Mouse (Mus musculus) limb, embryonic 11.5 days (tissue): ENCODE data around the gene March9. TPM values are rescaled to one million over a fixed set of nuclear protein-coding genes. Genes with fewer than 3 reads are reported as not detected.
A peak's percentile ranks its signal among the peaks of the same experiment; 100 is the strongest.

ENCODE experiments used
- ATAC-seq: fragments of 200-750 bp; cut with Nextera tagmentation; 2 replicates; pipeline ENCODE4 v1.8.0; 2017; ENCODE audit warnings: low read depth; ENCODE audit not compliant: insufficient number of reproducible peaks, low FRiP score, low TSS enrichment
- DNase-seq: peaks from one replicate; pipeline ENCODE4 v3.0.0-alpha.2; 2015; ENCODE audit warnings: low spot score
- H3K27ac ChIP-seq: fragments of 300-500 bp; sonication (generic); replicated peaks from 2 replicates; pipeline ENCODE4 v1.5.1; 2014; ENCODE audit warnings: low read depth, mild to moderate bottlenecking, low read length
- H3K27me3 ChIP-seq: fragments of 300-500 bp; sonication (generic); 2 replicates; pipeline ENCODE4 v1.6.1; 2014; ENCODE audit warnings: mild to moderate bottlenecking, low read length, mixed read lengths; ENCODE audit not compliant: control insufficient read depth, insufficient read depth
- H3K36me3 ChIP-seq: fragments of 300-500 bp; sonication (generic); 2 replicates; pipeline ENCODE4 v1.6.1; 2014; ENCODE audit warnings: mild to moderate bottlenecking, low read length, moderate library complexity, mixed read lengths; ENCODE audit not compliant: control insufficient read depth, insufficient read depth
- H3K4me1 ChIP-seq: fragments of 300-500 bp; sonication (generic); 2 replicates; pipeline ENCODE4 v1.6.1; 2014; ENCODE audit warnings: low read length, mixed read lengths; ENCODE audit not compliant: control insufficient read depth, insufficient read depth
- H3K4me2 ChIP-seq: fragments of 300-500 bp; sonication (generic); 2 replicates; pipeline ENCODE4 v1.6.1; 2014; ENCODE audit warnings: low read depth, mild to moderate bottlenecking, moderate library complexity; ENCODE audit not compliant: severe bottlenecking
- H3K4me3 ChIP-seq: fragments of 300-500 bp; sonication (generic); 2 replicates; pipeline ENCODE4 v1.5.1; 2014; ENCODE audit warnings: low read depth, low read length
- H3K9ac ChIP-seq: fragments of 300-500 bp; sonication (generic); 2 replicates; pipeline ENCODE4 v1.6.1; 2014; ENCODE audit warnings: mild to moderate bottlenecking, low read length
- H3K9me3 ChIP-seq: fragments of 300-500 bp; sonication (generic); 2 replicates; pipeline ENCODE4 v1.6.1; 2016; ENCODE audit warnings: low read length; ENCODE audit not compliant: control insufficient read depth
- WGBS: fragments of 180-500 bp; shearing (Covaris S2); extraction: QIAGEN DNeasy Blood & Tissue Kit; methylation state at CpG from one replicate; pipeline ENCODE4 v1.1.7; 2014; 5-methylcytosine and 5-hydroxymethylcytosine counted together
- polyA plus RNA-seq: library from polyadenylated mRNA; unstranded; fragments of >200 nt; fragmentation: Nextera tagmentation; extraction: Ambion mirVana; gene quantifications from 2 replicates; pipeline ENCODE4 v1.2.1, GENCODE M21; 2014

Gene March9
- polyA plus RNA-seq, 1 experiment from 2014 or later = 1.6 TPM

DNA sequence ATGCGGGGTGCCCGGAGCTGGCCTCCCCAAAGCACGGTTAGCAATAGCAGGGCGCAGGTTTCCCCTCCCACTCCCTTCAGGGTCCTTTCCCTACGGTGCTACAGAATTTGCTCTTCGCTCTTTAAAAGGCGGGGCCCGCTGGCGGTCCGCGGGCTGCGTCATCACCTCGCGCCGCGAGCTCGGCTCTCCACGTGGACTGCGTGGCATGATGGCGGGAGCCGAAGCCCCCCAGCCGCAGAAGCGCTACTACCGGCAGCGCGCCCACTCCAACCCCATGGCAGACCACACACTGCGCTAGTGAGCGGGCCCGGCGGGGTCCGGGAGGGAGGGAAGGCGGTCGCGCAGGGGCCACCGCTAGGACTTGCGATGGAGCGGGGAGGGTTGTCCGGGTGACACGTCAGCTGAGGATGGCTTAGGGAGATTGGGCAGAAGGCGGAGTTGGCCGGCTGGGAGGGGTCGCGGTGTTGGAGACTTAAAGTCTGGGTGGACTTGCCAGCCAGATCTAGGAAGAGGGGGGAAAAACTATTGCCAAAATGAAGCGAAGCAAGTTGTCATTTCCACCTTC is 18.1 kb downstream of the March9 start:
- peak overlapping the region; percentile 98 for H3K4me2 ChIP-seq
- H3K4me3 ChIP-seq = peak overlapping the region; percentile 90
- no peaks in the 10 kb centered on the region for H3K9me3 ChIP-seq
- H3K36me3 ChIP-seq = no peaks in the 10 kb centered on the region; the same call in 1 of the 2 replicates
- 0% methylated on average over 44 of the region's 44 CpGs for WGBS
- no peak overlapping the region for H3K27ac ChIP-seq
- no peaks in the 10 kb centered on the region; the same call in 1 of the 2 replicates for H3K27me3 ChIP-seq
- peak overlapping the region; percentile 63 for H3K9ac ChIP-seq
- peak; percentile 67 for ATAC-seq
- 0 out of 2 replicates have a peak, but pooled peaks cover 4% of the 10 kb centered on the region for H3K4me1 ChIP-seq
- DNase-seq = peak; percentile 96

DNA sequence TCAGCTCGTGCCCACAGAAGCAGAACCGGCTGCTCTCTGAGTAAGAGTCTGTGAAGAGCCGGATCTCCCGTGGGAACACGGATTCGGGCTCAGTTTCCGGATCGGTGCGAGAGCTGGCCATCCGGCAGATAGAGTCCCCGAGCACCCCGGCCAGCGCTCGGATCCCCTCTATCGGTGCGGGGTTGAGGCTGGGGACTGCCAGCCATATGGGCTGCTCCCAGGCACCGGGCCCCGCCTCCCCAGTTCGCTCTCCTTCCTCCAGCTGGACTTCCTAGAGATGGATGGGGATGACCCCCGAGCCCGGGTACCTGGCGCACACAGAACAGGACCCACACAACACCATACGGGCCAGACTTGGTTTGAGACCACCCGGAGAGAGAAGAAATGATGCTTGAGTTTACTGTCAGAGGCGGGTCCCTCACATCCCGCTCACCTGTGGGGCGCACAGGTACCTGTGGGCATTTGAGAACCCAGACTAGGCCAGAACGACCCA is 18.7 kb downstream of the March9 start, which contains the start of the genes Mettl1 and Eef1akmt3:
Gene Mettl1 (plus strand): TSS at position 141 of the 493 bp plus-strand sequence.
Gene Eef1akmt3 (minus strand): TSS at position 240 of the 493 bp plus-strand sequence.
- ATAC-seq (peak; percentile 74), DNase-seq (peak; percentile 66)
- no peaks in the 10 kb centered on the region; the same call in 1 of the 2 replicates for H3K27me3 ChIP-seq
- H3K4me3 ChIP-seq = peak within 1 kb of the TSS; percentile 90
- H3K9ac ChIP-seq = peak within 1 kb of the TSS; percentile 63
- no peaks in the 10 kb centered on the region; the same call in 1 of the 2 replicates for H3K36me3 ChIP-seq
- WGBS = under 1% methylated on average over 27 of the region's 28 CpGs
- H3K4me1 ChIP-seq = 0 out of 2 replicates have a peak, but pooled peaks cover 4% of the 10 kb centered on the region
- peak within 1 kb of the TSS; percentile 98 for H3K4me2 ChIP-seq
- H3K9me3 ChIP-seq = no peaks in the 10 kb centered on the region
- no peak within 1 kb of the TSS for H3K27ac ChIP-seq

DNA sequence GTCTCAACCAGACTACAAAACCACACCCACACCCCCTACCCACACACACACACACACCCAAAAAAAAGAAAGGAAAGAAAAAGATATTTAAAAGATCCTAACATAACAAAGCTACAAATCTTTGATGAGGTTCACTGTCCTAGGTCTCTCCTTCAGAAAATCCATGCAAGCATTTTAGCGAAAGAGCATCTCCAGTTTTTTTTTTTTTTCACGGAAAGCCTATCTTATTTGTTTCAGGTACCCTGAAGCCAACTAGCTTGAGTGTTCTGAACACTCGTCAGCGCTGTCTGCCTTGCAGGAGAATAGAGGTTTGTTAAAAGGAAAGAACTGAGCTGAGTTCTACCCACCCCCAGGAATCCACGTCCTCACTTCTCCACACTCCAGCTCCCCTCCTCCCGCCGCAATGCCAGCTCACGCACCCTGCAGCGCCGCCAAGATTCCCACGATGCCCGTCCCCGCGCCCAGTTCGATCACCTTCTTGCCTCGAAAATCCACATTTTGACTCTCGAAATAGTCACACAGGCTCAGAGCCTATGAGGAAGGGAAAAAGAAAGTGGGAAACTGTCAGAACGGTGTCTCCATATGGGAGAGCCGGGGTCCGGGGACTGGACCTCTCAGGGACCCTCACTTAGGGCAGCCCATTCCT is 19.3 kb downstream of the March9 start:
- DNase-seq (no peak), ATAC-seq (no peak; the same call in 1 of the 2 replicates)
- Histone ChIP-seq H3K27me3 (no peaks in the 10 kb centered on the region; the same call in 1 of the 2 replicates), H3K36me3 (no peaks in the 10 kb centered on the region), H3K27ac (no peak overlapping the region), H3K4me2 (peak overlapping the region; percentile 98), H3K9me3 (no peaks in the 10 kb centered on the region), H3K9ac (peak overlapping the region; percentile 63), H3K4me3 (peak overlapping the region; percentile 90), H3K4me1 (0 out of 2 replicates have a peak, but pooled peaks cover 4% of the 10 kb centered on the region)
- WGBS = 2% methylated on average over 20 of the region's 20 CpGs

DNA sequence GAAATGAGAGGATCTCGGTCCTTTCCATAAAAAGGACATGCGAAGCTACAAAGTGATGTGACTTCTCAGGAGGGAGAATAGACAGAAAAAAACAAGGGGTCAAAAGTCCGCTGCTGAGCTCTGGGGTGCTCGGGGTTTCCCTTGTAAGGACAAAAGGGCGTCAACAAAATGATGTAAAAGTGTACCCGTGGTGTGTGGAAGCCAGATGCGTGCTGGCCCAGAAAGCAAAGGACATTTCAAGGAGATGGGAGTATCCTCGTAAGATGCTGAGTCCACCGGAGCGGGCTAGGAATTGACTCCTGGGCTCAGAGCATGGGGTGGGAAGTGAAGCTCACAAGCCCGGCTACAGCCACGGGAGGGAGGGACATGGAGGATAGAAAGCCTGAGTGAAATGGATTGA is 22.3 kb downstream of the March9 start:
- H3K4me2 ChIP-seq = no peak overlapping the region
- 75% methylated on average over 12 of the region's 12 CpGs for WGBS
- no peak for ATAC-seq
- H3K9ac ChIP-seq = no peak overlapping the region
- H3K4me3 ChIP-seq = no peak overlapping the region
- no peak for DNase-seq
- no peaks in the 10 kb centered on the region; the same call in 1 of the 2 replicates for H3K27me3 ChIP-seq
- H3K27ac ChIP-seq = no peak overlapping the region
- no peaks in the 10 kb centered on the region for H3K36me3 ChIP-seq
- H3K4me1 ChIP-seq = 0 out of 2 replicates have a peak, but pooled peaks cover 4% of the 10 kb centered on the region
- H3K9me3 ChIP-seq = no peaks in the 10 kb centered on the region

DNA sequence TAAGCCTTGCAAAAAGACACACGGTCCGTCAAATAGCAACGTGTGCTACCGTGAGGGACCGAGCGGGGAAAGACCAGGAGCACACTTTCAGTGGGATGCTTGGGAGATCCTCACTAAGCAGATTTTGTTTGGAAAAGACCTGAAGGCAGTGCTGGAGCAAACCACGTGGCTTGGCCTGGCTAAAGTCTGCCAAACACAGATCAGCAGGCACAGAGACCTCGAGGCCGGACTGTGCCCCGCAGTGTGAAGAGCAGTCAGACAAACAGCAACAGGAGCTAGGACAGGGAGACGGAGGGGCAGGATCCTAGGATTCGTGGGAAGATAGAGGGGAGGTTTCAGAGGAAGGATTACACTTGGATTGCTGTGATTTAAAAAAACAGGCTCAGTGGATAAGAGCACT is 23.7 kb downstream of the March9 start:
- Histone ChIP-seq H3K27ac (no peak overlapping the region), H3K4me1 (no peaks in the 10 kb centered on the region), H3K27me3 (no peaks in the 10 kb centered on the region; the same call in 1 of the 2 replicates), H3K4me2 (no peak overlapping the region), H3K9ac (no peak overlapping the region), H3K36me3 (no peaks in the 10 kb centered on the region), H3K9me3 (no peaks in the 10 kb centered on the region), H3K4me3 (no peak overlapping the region)
- DNase-seq (no peak), ATAC-seq (no peak)
- 84% methylated on average over 12 of the region's 12 CpGs for WGBS

DNA sequence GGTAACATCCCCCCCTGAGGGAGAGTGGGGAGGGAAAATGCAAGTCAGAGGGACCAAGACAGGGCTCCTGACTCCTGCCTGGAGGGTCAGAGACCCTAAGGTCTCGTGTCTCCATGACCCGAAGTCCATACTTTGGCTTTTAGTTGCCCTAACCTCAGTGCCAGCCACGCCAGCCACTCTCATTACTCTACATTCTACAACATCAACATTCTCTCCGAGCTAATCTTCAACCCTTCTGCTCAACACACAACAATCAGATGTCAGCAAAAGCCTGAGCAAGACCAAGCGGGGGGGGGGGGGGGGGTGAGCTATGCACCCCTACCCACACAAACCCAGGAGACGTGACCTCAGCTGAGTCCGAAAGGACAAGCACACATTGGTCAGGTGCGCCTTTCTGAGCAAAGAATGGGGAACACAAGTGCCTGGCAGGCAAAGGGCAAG is 26.7 kb downstream of the March9 start:
- ATAC-seq = no peak
- H3K4me1 ChIP-seq = no peaks in the 10 kb centered on the region
- no peak overlapping the region for H3K9ac ChIP-seq
- H3K4me3 ChIP-seq = no peak overlapping the region
- H3K36me3 ChIP-seq = peaks cover 4% of the 10 kb centered on the region
- no peaks in the 10 kb centered on the region for H3K27me3 ChIP-seq
- no peak overlapping the region for H3K4me2 ChIP-seq
- 84% methylated on average over 8 of the region's 8 CpGs for WGBS
- no peak for DNase-seq
- no peaks in the 10 kb centered on the region for H3K9me3 ChIP-seq
- H3K27ac ChIP-seq = no peak overlapping the region

DNA sequence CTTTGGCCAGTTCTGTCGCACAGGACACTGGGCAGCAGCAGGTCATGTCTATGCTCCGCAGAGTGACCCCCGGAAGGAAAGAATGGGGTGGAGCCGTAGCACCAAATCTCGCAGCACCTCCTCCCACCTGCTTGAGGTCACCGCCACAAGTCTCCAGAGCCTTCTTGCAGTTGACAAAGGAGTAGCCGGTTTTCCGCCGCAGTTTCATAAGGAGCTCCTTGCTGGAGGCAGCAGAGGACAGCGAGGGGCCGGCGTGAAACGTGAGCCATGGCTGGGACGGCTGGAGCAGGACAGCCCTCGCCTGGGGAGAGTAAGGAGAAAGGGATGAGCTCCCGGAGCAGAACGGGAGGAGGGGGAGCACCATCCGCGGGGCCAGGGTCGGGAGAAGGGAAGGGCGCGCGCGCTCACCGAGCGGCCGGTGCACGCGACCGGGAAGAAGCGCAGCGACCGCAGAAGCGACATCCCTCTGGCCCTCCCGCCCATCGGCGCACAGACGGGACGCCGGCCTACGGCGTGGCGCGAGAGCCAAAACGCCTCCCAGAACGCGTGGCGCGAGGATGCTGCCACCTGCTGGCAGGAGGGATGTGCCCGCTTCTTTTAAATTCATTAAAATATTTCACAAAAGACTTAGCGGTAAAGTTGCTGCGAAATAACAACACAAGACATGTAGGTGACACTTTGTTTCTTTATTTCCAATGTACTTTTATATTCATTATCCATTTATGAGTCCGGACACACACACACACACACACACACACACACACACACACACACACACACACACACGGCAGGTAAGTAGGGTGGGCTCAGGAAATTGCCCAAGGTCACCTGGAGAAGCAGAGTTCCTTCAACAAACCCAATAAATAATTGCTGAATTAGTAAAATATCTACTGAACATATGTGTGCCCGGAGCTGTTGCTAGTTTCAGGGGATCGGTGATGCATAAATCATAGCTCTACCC is 29.4 kb downstream of the March9 start, which contains the start of gene Tsfm:
Gene Tsfm (minus strand): TSS at position 505 of the 961 bp plus-strand sequence.
- Histone ChIP-seq H3K27me3 (no peaks in the 10 kb centered on the region), H3K27ac (peak within 1 kb of the TSS; percentile 56; the same call in 1 of the 2 replicates), H3K9ac (peak within 1 kb of the TSS; percentile 90), H3K4me1 (no peaks in the 10 kb centered on the region), H3K4me2 (peak within 1 kb of the TSS; percentile 69), H3K36me3 (peaks cover 15% of the 10 kb centered on the region), H3K4me3 (peak within 1 kb of the TSS; percentile 87), H3K9me3 (no peaks in the 10 kb centered on the region)
- DNase-seq = peak; percentile 94
- WGBS = 6% methylated on average over 56 of the region's 56 CpGs
- peak; percentile 80 for ATAC-seq
